Mouse (Mus musculus) CH12.LX (cell line): ENCODE measurements around the gene Trdmt1. TPM values are rescaled to one million over a fixed set of nuclear protein-coding genes. Genes with fewer than 3 reads are reported as not detected.
"Not testable (repeated sequence)": the region's sequence is repeated elsewhere in the genome, so short reads cannot be mapped to it uniquely, and the experiment has no call there.

Source experiments
- DNase-seq: peaks from one replicate; pipeline ENCODE4 v3.0.0-alpha.2; 2013; ENCODE audit errors: extremely low read depth
- H3K27ac ChIP-seq: 2 replicates; pipeline ENCODE4 v1.5.1; 2012; ENCODE audit warnings: low read depth, mild to moderate bottlenecking, control low read depth, moderate library complexity; ENCODE audit not compliant: insufficient read depth
- H3K27me3 ChIP-seq: replicated peaks from 2 replicates; pipeline ENCODE3; 2012; ENCODE audit warnings: inconsistent platforms
- H3K36me3 ChIP-seq, 2 experiments: replicated peaks in 1 of 2; 2 replicates each; pipeline versions ENCODE3 to v1.6.1; 2012; ENCODE audit warnings: inconsistent platforms in 1 of 2, low read length in 1 of 2, mild to moderate bottlenecking in 1 of 2, mixed read lengths in 1 of 2, moderate library complexity in 1 of 2; ENCODE audit not compliant: control insufficient read depth in 1 of 2, insufficient read depth in 1 of 2
- H3K4me1 ChIP-seq, 2 experiments: 2 replicates each; pipeline ENCODE4 v1.6.1; 2012; ENCODE audit warnings: inconsistent platforms in 1 of 2, moderate library complexity in 1 of 2; ENCODE audit not compliant: insufficient read depth in 2 of 2, control insufficient read depth in 1 of 2
- H3K4me2 ChIP-seq: 2 replicates; pipeline ENCODE4 v1.6.1; 2012; ENCODE audit warnings: low read depth, mild to moderate bottlenecking, control low read depth; ENCODE audit not compliant: poor library complexity, insufficient read depth, severe bottlenecking
- H3K4me3 ChIP-seq, 3 experiments: fragments of 150-350 bp in 1 of 3; sonication (generic) in 1 of 3; replicated peaks in 1 of 3; 2 replicates each; pipeline versions ENCODE3 to v1.5.1; 2011 to 2012; ENCODE audit warnings: low read depth in 2 of 3, low read length in 2 of 3, mild to moderate bottlenecking in 2 of 3, moderate library complexity in 2 of 3, control low read depth in 1 of 3, improper control_type of control experiment in 1 of 3, inconsistent platforms in 1 of 3, mixed read lengths in 1 of 3; ENCODE audit not compliant: poor library complexity in 1 of 3
- H3K79me2 ChIP-seq: replicated peaks from 2 replicates; pipeline ENCODE4 v1.6.1; 2012; ENCODE audit warnings: mild to moderate bottlenecking, moderate library complexity; ENCODE audit not compliant: control insufficient read depth, poor library complexity, insufficient read depth, severe bottlenecking; ENCODE audit errors: extremely low read depth
- H3K9ac ChIP-seq: 2 replicates; pipeline ENCODE4 v1.6.1; 2012; ENCODE audit warnings: low read depth, mild to moderate bottlenecking, control low read depth, moderate library complexity; ENCODE audit not compliant: insufficient read depth
- H3K9me3 ChIP-seq: replicated peaks from 2 replicates; pipeline ENCODE3; 2012; ENCODE audit warnings: low read length, inconsistent platforms, mixed read lengths
- CHD2 ChIP-seq: IDR thresholded peaks from 2 replicates; pipeline ENCODE4 v1.6.1; 2011; ENCODE audit warnings: low read length, improper control_type of control experiment
- E2F4 ChIP-seq: IDR thresholded peaks from 2 replicates; pipeline ENCODE4 v1.6.1; 2011; ENCODE audit warnings: low read depth, low read length, improper control_type of control experiment; ENCODE audit not compliant: insufficient replicate concordance
- ELF1 ChIP-seq: IDR thresholded peaks from 2 replicates; pipeline ENCODE4 v1.6.1; 2014; ENCODE audit warnings: low read depth, mild to moderate bottlenecking, inconsistent platforms, low read length, improper control_type of control experiment
- ETS1 ChIP-seq: conservative IDR thresholded peaks from 2 replicates; pipeline ENCODE4 v1.6.1; 2012; ENCODE audit warnings: low read depth, mild to moderate bottlenecking, inconsistent platforms, low read length, improper control_type of control experiment, moderate library complexity
- GABPA ChIP-seq: IDR thresholded peaks from 2 replicates; pipeline ENCODE4 v1.6.1; 2012; ENCODE audit warnings: low read depth, low read length, improper control_type of control experiment, inconsistent platforms; ENCODE audit not compliant: insufficient replicate concordance
- HCFC1 ChIP-seq: IDR thresholded peaks from 2 replicates; pipeline ENCODE4 v1.6.1; 2012; ENCODE audit warnings: low read depth, mild to moderate bottlenecking, inconsistent platforms, low read length, improper control_type of control experiment
- IRF4 ChIP-seq: IDR thresholded peaks from 2 replicates; pipeline ENCODE4 v1.6.1; 2014; ENCODE audit warnings: low read depth, mild to moderate bottlenecking, inconsistent platforms, low read length, improper control_type of control experiment
- KAT2A ChIP-seq: IDR thresholded peaks from 2 replicates; pipeline ENCODE4 v1.6.1; 2012; ENCODE audit warnings: low read length, improper control_type of control experiment, inconsistent platforms; ENCODE audit not compliant: insufficient replicate concordance
- MAZ ChIP-seq: IDR thresholded peaks from 2 replicates; pipeline ENCODE4 v1.6.1; 2012; ENCODE audit warnings: low read depth, mild to moderate bottlenecking, inconsistent platforms, low read length, improper control_type of control experiment, moderate library complexity
- MEF2A ChIP-seq: IDR thresholded peaks from 2 replicates; pipeline ENCODE4 v1.6.1; 2014; ENCODE audit warnings: low read depth, mild to moderate bottlenecking, inconsistent platforms, low read length, improper control_type of control experiment, borderline replicate concordance
- MXI1 ChIP-seq: IDR thresholded peaks from 2 replicates; pipeline ENCODE4 v1.6.1; 2011; ENCODE audit warnings: mild to moderate bottlenecking, low read depth, low read length, improper control_type of control experiment
- MYC ChIP-seq: IDR thresholded peaks from 2 replicates; pipeline ENCODE4 v1.6.1; 2011; ENCODE audit warnings: low read depth, mild to moderate bottlenecking, improper control_type of control experiment, low read length
- NELFE ChIP-seq: IDR thresholded peaks from 2 replicates; pipeline ENCODE4 v1.6.1; 2011; ENCODE audit warnings: low read depth, low read length, improper control_type of control experiment
- NRF1 ChIP-seq: IDR thresholded peaks from 2 replicates; pipeline ENCODE4 v1.6.1; 2014; ENCODE audit warnings: low read depth, mild to moderate bottlenecking, inconsistent platforms, low read length, improper control_type of control experiment, moderate library complexity
- POLR2A ChIP-seq: IDR thresholded peaks from 2 replicates; pipeline ENCODE4 v1.6.1; 2011; ENCODE audit warnings: low read depth, mild to moderate bottlenecking, improper control_type of control experiment, low read length
- RCOR1 ChIP-seq: conservative IDR thresholded peaks from 2 replicates; pipeline ENCODE4 v1.6.1; 2012; ENCODE audit warnings: low read depth, mild to moderate bottlenecking, inconsistent platforms, low read length, improper control_type of control experiment
- SIN3A ChIP-seq: IDR thresholded peaks from 2 replicates; pipeline ENCODE4 v1.6.1; 2012; ENCODE audit warnings: low read length, improper control_type of control experiment, inconsistent platforms
- TBP ChIP-seq: conservative IDR thresholded peaks from 2 replicates; pipeline ENCODE4 v1.6.1; 2011; ENCODE audit warnings: low read depth, low read length, improper control_type of control experiment
- TCF12 ChIP-seq: IDR thresholded peaks from 2 replicates; pipeline ENCODE4 v1.6.1; 2014; ENCODE audit warnings: low read depth, mild to moderate bottlenecking, inconsistent platforms, low read length, improper control_type of control experiment
- USF2 ChIP-seq: conservative IDR thresholded peaks from 2 replicates; pipeline ENCODE4 v1.6.1; 2011; ENCODE audit warnings: low read depth, low read length, improper control_type of control experiment
- ZMIZ1 ChIP-seq: IDR thresholded peaks from 2 replicates; pipeline ENCODE4 v1.6.1; 2012; ENCODE audit warnings: low read depth, mild to moderate bottlenecking, inconsistent platforms, low read length, improper control_type of control experiment
- dilution Hi-C: fragments of 300-500 bp; cut with MboI; formaldehyde crosslinking; loops from 2 replicates; pipeline ENCODE4 v1.14.3; 2020; ENCODE audit warnings: low sequenced_read_pairs; ENCODE audit not compliant: extremely low pct_unique_long_range_greater_than_20kb, extremely low pct_ligation_motif_present
- in situ Hi-C: fragments of 300-500 bp; cut with MboI; formaldehyde crosslinking; loops from 3 replicates; pipeline ENCODE4 v1.14.3; 2019; ENCODE audit warnings: low sequenced_read_pairs, low pct_ligation_motif_present, low pct_unique_long_range_greater_than_20kb, mixed read lengths
- polyA plus RNA-seq: library from polyadenylated mRNA; unstranded; fragments of >175 nt; gene quantifications from 2 replicates; pipeline ENCODE4 v1.2.1, GENCODE M21; 2012; ENCODE audit warnings: low read depth; ENCODE audit not compliant: insufficient read length
- total RNA-seq, 2 experiments: library from RNA; depleted of rRNA; stranded (reverse); fragments of 300-350 nt in 1 of 2; fragments of >200 nt in 1 of 2; gene quantifications; 2 replicates each; pipeline ENCODE4 v1.2.3; 2012 to 2014

The Trdmt1 gene
- 8.4 and 8.8 TPM in 2 replicates for total RNA-seq (2012; rRNA removed)
- 28.6 and 29.8 TPM in 2 replicates for total RNA-seq (2014; rRNA removed)
- polyA plus RNA-seq, result 11.2 and 11.8 TPM in 2 replicates

GRCm38 (mm10) chr2:13544193-13544824, at the start of gene Trdmt1:
Gene Trdmt1 (minus strand): TSS chr2:13544668.
- peak within 1 kb of the TSS; percentile 87 for H3K27ac ChIP-seq
- H3K27me3 ChIP-seq, result no peaks in the 10 kb centered on the region
- peak within 1 kb of the TSS; percentile 91 for H3K4me2 ChIP-seq
- H3K79me2 ChIP-seq, result peaks cover 4% of the 10 kb centered on the region
- no peaks in the 10 kb centered on the region for H3K36me3 ChIP-seq
- peaks cover 0 to 3% of the 10 kb centered on the region in 2 experiments; a peak in 1 of 4 replicates for H3K4me1 ChIP-seq
- peak within 1 kb of the TSS; percentile 63 to 88 (median 74) for H3K4me3 ChIP-seq
- DNase-seq, result peak; percentile 77
- H3K9ac ChIP-seq, result peak within 1 kb of the TSS; percentile 88
- H3K9me3 ChIP-seq, result no peaks in the 10 kb centered on the region
- TF ChIP-seq GABPA, result no peak; the same call in 1 of the 2 replicates
- peak; percentile 65; the same call in 1 of the 2 replicates for TF ChIP-seq ELF1
- peak; percentile 62 for TF ChIP-seq NELFE
- no peak for TF ChIP-seq MYC
- peak; percentile 67; the same call in 1 of the 2 replicates for TF ChIP-seq KAT2A
- peak; percentile 41 for TF ChIP-seq MXI1
- TF ChIP-seq NRF1, result no peak
- peak; percentile 63; the same call in 1 of the 2 replicates for TF ChIP-seq TCF12
- TF ChIP-seq MAZ, result peak; percentile 18; the same call in 1 of the 2 replicates
- no peak for TF ChIP-seq CHD2
- peak; percentile 49; the same call in 1 of the 2 replicates for TF ChIP-seq TBP
- peak; percentile 52; the same call in 1 of the 2 replicates for TF ChIP-seq SIN3A
- peak; percentile 88 for TF ChIP-seq HCFC1
- peak; percentile 84 for TF ChIP-seq POLR2A
- dilution Hi-C loops, result no loop called here
- in situ Hi-C loops, result no loop called here

- no peak overlapping the region for H3K4me3 ChIP-seq
- dilution Hi-C loops (no loop called here), in situ Hi-C loops (loop anchor here (10.0 kb wide), 1 partner anchor 309 kb away; no protein-coding TSS in a partner anchor)
- H3K79me2 ChIP-seq, result no peaks in the 10 kb centered on the region
- no peak overlapping the region for H3K4me2 ChIP-seq
- no peak for DNase-seq
- no peaks in the 10 kb centered on the region for H3K36me3 ChIP-seq
- TF ChIP-seq USF2 (no peak), E2F4 (no peak), ZMIZ1 (no peak), TCF12 (no peak), RCOR1 (no peak), IRF4 (no peak), MEF2A (no peak), ETS1 (no peak), SIN3A (no peak), KAT2A (no peak)
- no peak overlapping the region for H3K9ac ChIP-seq
- H3K9me3 ChIP-seq, result no peaks in the 10 kb centered on the region
- no peak overlapping the region for H3K27ac ChIP-seq
- no peaks in the 10 kb centered on the region for H3K4me1 ChIP-seq
- H3K27me3 ChIP-seq, result no peaks in the 10 kb centered on the region
Measured at GRCm38 (mm10) chr2:13593328-13593727, 48.9 kb upstream of the Trdmt1 start.

GRCm38 (mm10) chr2:13583746-13584145, 39.3 kb upstream of the Trdmt1 start:
- H3K4me1 ChIP-seq, dilution Hi-C loops, H3K9me3 ChIP-seq, H3K4me2 ChIP-seq, H3K79me2 ChIP-seq, H3K27me3 ChIP-seq, H3K27ac ChIP-seq, H3K9ac ChIP-seq, in situ Hi-C loops, H3K4me3 ChIP-seq, DNase-seq: not testable (repeated sequence)
- H3K36me3 ChIP-seq, result peaks cover 17 to 37% of the 10 kb centered on the region in 2 experiments
